Mouse (Mus musculus): ENCODE data around the gene Med12l. TPM values are rescaled to one million over a fixed set of nuclear protein-coding genes. Genes with fewer than 3 reads are reported as not detected.

The Med12l gene
- total RNA-seq, 2 experiments from 2014 or later: 0.23 TPM; not detected in 1

DNA sequence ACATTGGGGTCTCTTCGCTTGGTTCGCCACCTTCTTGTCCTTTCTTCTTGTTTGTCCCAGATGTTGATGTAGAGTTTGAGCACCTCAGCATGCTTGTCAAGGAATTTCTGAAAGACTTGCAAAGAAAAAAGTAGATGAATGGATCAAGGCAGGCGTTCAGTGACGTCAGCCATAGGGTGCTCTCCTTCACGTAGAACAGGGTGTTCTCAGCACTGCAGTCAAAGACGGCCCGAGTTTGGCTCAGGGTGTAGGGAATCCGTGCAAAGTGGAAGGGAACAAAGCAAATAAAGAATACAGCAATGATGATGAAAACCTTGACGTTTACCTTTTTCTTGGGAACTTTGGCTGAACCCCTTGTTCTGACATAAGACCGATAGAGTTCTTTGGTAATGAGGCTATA, 211.6 kb downstream of the Med12l start:
- ATAC-seq (replicated peaks; ENCODE audit: low FRiP score, poor library complexity, severe bottlenecking): no peak

DNA sequence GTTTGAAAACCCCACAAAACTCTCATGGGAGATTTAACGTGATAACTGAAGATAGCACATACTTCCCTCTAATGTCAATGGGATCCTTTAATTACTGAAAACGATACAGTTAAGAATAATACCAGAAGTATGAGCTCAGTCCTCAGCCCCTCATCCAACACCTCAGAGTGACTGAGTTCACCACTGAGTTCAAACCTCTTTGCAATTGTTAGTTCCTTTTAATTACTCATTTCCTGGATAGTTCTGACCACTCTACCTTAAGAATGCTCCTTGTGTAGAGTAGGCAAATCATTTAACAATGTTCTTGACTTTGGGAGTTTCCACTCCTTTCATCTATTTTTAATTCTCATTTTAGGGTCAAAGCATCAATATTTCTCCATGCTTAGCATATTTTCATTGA, 213.7 kb downstream of the Med12l start:
- no peak for ATAC-seq (replicated peaks; ENCODE audit: low FRiP score, poor library complexity, severe bottlenecking)

DNA sequence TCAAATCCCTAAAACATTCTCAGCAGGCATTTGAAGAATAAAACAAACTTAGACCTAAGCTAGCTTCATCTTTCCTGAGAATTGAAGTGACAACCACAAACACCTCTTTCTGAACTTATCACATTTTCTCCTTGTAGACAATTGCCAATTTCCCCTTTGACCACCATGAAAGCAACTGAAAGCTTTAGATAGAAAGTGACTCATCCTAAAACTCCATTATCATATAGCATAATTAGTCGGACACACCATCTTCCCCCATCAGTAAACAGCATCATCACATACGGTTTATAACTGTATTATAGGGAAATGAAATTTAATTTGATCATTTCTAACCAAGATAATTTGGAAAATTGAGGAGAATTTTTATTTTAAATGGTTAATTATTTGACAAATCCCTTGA, 216.7 kb downstream of the Med12l start:
- no peak for ATAC-seq (replicated peaks; ENCODE audit: low FRiP score, poor library complexity, severe bottlenecking)

DNA sequence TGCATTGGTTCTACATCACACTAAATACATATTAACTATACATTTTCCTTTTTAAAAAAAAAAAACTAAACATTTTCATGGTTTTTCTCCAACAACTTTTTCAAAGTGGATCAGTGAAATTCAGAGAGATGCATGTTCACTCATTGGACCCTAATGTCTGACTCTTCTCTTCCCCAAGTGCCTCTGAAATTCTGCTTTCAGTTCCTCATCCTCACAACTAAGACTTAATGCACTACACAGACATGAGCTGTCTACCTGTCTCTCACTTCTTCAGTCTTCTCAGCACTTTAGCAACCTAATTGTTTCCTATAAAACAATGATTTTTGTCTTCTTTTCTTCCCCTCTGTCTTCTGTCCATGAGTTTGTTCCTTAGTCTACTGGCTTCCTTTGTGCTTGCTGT, 219.8 kb downstream of the Med12l start:
- ATAC-seq (replicated peaks; ENCODE audit: low FRiP score, poor library complexity, severe bottlenecking): no peak

DNA sequence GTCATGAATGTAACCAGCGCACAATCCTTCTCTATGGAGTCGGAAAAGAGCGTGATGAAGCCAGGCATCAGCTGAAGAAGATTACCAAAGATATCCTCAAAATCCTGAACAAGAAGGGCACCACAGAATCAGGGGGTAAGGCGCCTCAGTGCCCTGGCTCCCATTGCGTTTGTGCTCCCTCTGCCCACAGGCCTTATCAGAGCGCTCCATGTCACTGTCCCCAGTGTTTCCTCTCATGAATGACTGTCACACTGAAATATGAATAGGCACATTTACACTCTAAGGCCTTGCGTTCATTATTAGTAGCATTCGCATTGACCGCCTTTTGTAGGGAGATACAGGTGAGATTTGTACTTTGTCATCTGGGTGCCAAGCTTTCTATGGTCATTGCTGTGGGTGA, 222.1 kb downstream of the Med12l start:
- ATAC-seq (replicated peaks; ENCODE audit: low FRiP score, poor library complexity, severe bottlenecking): no peak

DNA sequence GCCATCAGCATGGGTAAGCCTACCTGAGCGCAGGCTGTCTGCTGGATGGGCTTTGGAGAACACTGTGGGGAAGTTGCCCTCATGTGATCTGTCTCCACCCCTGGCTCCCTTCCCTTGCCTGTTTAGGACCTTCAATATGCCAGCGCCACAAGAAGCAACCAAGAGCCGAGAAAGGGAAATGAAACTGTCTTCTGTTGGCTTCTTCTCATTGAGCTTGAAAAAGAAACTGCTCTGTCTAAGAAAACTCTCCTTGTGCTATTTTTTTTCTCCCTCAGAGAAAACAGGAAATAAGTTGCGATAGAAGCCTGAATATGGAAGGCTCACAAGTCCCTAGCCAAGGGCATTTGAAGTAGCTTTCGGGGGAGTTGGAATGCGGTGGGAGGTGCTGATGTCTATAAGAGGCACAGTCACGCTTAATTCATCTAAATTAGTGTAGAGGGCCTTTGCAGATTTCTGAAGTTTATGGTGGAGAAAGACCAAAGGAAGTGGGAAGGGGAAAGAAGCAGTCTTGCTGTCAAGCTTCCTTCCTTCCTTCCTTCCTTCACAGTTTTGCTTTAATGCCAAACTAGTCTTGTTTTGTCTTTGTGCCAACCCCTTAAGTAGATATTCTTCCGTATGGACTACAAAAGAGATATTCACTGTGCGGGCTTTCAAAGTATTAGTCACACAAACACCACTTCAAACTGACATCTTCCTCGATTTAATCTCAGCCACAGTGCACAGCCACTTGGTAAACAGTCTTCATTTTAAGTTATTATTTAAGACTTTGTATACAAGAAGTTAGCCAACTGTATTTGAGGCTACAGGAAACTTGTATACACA, 223.3 kb downstream of the Med12l start:
- ATAC-seq (replicated peaks; ENCODE audit: low FRiP score, poor library complexity, severe bottlenecking): no peak

DNA sequence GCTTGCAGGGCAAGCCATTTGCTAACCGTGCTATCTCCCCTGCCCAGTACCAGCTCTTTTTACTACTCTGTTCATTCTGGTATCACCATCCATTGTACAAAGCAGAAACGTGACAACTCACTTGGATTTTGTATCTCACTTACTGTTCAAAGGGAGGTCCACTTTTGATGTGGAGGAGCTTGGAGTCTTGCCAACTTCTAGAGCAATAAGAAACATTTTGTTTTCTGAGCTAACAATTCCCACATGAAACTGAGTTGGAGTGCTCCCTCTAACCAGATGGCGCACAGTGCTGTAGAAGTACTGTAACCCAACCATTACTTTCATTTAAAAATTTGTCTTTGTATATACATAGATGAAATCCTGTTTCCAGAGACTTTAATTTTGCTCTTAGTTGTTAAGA, 225.3 kb downstream of the Med12l start:
- no peak for ATAC-seq (replicated peaks; ENCODE audit: low FRiP score, poor library complexity, severe bottlenecking)

DNA sequence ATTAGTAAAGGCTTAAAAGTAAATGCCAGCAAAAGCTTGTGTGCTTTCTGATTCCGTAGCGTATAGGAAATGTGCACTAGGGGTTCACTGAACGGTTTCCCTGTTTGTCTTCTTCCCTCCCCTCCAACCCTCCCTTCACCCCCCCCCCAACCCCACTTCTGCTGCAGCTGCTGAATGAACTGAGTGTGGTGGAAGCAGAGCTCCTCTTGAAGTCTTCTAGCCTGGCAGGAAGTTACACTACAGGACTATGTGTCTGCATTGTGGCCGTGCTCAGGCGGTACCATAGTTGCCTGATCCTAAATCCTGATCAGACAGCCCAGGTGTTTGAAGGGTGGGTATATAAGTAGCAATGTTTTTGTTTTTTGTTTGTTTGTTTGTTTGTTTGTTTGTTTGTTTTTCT, 229.3 kb downstream of the Med12l start:
- no peak for ATAC-seq (replicated peaks; ENCODE audit: low FRiP score, poor library complexity, severe bottlenecking)

DNA sequence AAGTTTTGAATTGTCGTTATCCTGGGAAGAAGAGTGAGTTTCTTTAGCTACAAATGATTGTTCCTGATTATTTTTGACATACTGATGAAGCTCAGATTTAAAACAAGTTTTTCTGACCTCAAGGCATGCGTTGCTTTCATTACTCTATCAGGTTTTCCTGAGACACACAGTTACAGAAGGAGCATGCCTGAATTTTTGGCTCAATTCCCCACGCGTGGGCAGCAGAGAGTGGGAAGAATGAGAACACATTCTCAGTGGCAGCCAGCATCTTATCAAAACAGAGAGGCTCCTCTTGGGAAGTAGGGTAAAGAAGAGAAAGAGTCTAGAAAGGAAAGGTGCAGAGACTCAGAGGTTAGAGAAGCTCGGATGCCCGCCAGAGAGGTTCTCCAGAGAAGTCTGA, 237.8 kb downstream of the Med12l start:
- no peak for ATAC-seq (replicated peaks; ENCODE audit: low FRiP score, poor library complexity, severe bottlenecking)

DNA sequence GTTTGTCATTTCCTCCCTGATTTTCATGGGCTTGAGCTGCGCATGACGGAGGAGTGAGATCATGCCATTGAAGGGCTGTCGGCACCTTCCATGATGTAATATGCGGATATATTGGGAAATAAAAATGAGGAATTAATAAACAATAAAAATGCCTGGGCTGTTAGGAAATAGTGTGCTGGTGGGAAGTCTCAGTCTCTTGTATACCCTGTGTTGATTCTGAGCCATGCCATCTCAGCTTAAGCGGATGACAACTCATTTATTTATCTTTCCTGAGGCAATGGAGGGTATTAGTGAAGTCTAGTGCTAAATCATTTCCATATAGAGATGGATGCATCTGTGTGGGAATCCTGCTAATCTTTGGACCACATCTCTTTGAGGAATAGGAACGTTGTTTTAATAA, 242.4 kb downstream of the Med12l start:
- ATAC-seq (replicated peaks; ENCODE audit: low FRiP score, poor library complexity, severe bottlenecking): no peak

DNA sequence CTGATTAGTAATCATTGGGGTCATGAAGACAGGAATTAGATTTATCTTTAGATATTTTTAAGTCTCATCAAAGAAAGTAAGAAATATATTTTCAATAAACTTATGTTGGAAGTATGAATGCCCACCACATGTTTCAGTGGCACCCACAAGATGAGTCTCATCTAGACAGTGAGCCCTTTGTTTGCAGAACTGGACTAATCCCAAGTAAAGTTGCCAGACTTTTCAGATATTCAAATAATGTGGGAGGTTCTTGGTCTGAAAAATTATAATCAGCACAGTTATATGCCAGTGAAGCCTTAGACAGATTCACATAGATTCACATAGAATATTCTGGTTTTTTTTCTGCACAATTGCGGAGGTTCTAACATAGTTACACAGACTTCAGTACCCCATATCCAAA, 244.8 kb downstream of the Med12l start:
- no peak for ATAC-seq (replicated peaks; ENCODE audit: low FRiP score, poor library complexity, severe bottlenecking)

DNA sequence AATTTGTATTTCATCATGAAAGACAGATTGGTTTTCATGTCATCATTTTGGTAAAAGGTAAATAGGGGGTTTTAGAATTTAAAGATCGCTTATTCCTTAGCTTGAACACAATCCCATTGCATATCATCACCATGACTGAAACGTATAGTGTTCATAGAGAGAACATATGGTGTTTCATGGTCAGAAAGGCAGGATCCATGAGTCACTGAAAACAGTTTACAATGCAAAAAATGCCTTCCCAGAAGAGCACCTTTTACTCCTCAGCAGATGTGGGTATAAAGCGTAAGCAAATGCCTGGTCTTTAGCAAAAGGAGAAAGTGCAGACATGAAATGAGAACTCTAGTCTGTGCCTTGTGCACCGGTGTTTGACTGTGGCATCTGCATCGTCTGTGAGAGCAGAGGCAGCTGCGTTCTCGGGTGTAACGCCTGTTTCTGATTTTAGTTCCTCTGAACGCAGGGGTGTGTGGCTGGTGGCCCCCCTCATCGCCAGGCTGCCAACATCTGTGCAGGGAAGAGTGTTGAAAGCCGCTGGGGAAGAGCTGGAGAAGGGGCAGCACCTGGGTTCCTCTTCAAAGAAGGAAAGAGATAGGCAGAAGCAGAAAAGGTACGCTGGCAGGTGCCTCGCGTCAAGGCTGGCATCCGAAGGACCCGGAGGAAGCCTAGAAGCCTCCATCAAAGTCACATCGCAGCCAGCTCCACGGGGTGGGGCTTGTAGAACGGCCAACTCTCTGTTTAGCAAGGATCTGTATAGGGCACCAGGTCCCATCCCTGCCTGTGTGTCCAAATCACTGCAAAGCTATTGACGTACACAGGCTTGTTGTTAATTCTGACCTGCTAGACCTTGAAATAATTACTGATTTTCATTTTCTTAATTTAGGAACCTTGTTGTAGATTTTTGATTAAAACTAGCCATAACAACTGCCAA, 252.4 kb downstream of the Med12l start:
- no peak for ATAC-seq (replicated peaks; ENCODE audit: low FRiP score, poor library complexity, severe bottlenecking)

DNA sequence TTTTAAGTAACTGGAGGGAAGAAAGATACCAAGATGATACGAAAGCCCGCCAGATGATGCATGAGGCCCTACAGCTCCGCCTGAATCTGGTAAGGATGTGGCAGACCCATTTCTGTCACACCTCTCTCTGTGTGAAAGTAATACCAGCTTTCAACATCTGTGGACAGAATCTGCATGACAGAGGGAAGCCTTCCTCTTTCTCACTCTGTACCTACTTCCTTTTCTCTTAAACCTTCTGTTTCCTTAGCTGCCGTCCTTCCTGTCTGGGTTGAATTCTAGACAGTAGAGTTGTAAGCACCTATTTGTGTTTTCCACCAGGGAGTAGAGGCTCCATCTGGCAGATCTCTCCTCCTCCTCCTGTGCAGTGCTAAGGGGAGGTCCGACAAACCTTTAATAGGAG, 255.1 kb downstream of the Med12l start:
- ATAC-seq (replicated peaks; ENCODE audit: low FRiP score, poor library complexity, severe bottlenecking): no peak

DNA sequence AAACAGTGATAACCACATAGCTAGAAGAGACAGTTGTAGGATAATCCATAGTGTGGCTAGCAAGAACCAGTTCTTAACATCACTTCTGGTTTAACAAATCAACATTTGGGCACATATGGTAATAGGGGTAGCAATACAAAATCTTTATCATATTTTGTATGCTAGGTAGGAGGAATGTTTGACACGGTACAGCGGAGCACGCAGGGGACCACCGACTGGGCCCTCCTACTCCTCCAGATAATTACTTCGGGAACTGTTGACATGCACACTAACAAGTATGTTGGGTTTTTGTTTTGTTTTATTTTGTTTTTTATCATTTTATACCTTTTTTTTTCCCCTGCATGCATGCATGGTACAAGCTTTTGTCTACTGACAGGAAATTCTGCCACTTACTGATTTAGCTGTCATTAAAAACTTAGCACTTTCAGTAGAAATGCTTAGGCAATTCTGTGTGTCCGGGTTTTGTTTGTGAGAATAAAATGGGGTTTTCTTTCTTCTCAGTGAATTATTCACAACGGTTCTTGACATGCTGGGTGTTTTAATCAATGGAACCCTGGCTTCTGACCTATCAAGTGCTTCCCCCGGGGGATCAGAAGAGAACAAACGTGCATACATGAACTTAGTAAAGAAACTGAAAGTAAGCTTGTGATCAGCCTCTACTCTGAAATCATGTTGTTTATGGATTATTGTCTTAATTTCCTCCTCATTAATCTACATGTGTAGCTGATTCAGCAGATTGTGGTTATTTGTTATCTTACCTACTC, 256.3 kb downstream of the Med12l start:
- ATAC-seq (replicated peaks; ENCODE audit: low FRiP score, poor library complexity, severe bottlenecking): no peak

DNA sequence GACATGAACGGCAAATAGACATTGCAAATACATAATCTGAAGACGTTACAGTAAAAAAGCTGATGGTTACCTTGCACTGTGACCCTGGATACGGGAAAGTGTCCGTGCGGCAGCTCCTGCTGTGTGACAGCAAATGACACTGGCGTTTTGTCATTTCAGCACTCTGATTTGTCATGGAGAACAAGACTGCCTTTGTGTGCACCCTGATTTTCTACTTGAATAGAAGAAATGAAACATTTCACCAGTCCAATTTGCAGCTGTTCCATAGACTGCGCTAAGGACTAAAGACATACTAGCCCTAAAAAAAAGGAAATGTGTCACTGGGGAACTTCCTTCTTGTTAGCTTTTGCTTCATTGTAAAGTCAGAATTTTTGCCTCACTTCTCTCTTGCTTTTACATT, 257.1 kb downstream of the Med12l start, which contains the start of gene P2ry12:
P2ry12 (minus strand) TSS at position 168 of the 400 bp plus-strand sequence.
- ATAC-seq (replicated peaks; ENCODE audit: low FRiP score, poor library complexity, severe bottlenecking): no peak

DNA sequence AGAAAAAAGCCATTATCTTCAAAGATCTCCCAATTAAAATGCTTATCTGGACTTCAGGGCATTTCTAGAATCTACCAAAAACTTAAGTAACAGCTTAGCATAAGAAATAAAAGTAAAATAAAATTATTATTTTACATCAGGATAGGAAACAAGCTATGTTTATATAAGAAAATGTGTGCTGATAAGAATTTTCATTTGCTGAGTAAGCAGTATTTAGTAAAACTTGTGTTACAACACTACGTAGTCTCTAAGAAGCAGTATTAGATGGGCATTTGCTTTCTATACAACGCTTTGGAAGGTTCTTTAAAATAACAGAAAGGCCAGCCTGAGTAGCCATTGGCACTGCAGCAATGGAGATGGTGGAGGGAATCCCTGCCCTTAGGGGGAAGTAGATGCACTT, 257.8 kb downstream of the Med12l start:
- ATAC-seq (replicated peaks; ENCODE audit: low FRiP score, poor library complexity, severe bottlenecking): no peak

DNA sequence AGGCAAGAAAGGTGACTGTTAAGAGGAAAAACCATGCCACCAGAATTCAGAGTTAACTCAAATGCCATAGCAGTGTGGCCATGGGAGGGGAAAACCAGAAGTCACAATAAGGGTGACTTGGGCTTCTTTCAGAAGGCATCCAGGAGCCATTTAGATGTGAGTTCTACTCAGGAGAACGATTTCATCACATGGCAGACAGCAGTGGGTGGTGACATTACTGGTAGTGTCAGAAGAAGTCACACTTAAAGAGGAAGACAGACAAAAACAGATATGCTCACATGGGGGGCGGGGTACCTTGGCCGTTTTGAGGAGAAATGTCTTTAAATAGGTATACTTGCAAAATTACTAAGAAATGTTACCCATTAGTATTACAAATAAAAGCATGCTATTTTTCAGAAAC, 258.4 kb downstream of the Med12l start:
- ATAC-seq (replicated peaks; ENCODE audit: low FRiP score, poor library complexity, severe bottlenecking): no peak

DNA sequence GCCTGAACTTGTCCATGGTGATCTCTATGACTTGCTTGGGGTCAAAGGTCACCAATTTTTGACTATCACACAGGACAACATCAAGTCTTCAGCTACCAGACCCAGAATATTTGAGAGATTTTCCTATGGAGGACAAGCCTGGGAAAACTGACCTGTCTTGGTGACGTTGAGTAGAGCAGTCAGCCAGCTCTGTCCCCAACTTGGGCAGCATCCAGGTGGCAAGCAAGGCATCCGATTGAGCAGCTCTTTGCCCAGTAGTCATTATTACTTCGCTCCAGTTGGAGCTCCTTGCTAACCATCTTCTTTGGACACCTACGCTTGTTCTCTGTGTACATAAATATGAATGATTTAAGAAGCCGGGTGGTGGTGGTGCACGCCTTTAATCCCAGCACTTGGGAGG, 265.2 kb downstream of the Med12l start:
- ATAC-seq (replicated peaks; ENCODE audit: low FRiP score, poor library complexity, severe bottlenecking): no peak

DNA sequence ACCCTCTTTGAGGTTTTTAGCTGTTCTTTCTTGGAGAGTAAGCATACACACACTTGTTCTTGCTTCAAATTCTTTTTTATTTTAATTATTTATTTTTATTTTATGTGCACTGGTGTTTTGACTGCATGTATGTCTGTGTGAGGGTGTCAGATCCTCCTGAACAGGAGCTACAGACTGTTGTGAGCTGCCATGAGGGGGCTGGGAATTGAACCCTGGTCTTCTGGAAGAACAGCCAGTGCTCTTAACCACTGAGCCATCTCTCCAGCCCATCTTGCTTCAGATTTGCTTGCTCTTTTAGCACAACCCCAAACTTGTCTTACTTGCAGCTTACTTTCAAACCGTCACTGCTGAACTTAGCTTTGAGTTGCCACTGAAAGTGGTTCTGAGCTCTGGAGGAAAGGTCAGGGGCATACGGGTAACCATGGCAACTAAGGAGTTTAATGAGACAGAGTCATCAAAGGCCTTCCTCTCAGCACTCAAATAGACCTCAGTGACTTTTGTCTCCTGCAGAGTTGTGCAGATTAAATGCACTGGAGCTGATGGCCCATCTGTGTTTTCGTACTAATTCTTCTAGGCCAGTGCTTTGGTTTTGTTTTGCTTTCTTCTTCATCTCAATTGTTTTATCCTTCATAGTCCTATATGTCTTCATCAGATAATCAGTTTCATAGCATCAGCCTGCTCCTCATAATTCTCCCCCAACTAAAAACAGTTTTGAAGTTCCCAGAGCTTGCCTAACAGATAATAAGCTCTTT, 272.1 kb downstream of the Med12l start:
- no peak for ATAC-seq (replicated peaks; ENCODE audit: low FRiP score, poor library complexity, severe bottlenecking)

DNA sequence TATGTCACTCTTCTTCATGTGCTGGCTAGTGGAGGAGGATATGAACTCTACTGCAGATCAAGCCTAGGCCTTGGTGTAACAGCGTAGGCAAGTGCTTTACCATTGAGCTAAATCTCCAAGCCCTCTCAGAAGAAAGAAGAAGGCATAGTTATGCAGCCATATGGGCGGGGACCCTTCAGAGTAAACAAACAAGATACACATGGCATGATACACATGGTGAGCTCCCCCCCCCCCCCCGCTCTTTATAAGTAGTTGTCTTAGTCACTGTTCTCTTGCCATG, 272.6 kb downstream of the Med12l start:
- no peak for ATAC-seq (replicated peaks; ENCODE audit: low FRiP score, poor library complexity, severe bottlenecking)
